Mouse (Mus musculus) MEL (cell line): ENCODE measurements around the gene Gpr26. TPM values are rescaled to one million over a fixed set of nuclear protein-coding genes. Genes with fewer than 3 reads are reported as not detected.

Experiments used
- DNase-seq: peaks from one replicate; pipeline ENCODE4 v3.0.0; 2011; ENCODE audit warnings: low read depth, low spot score
- H3K27ac ChIP-seq: 2 replicates; pipeline ENCODE4 v1.5.1; 2012; ENCODE audit warnings: low read depth, mild to moderate bottlenecking, control low read depth, low read length, moderate library complexity; ENCODE audit not compliant: control insufficient read depth
- H3K27me3 ChIP-seq, 2 experiments: fragments of 150-350 bp in 1 of 2; sonication (generic) in 1 of 2; 2 replicates each; pipeline ENCODE4 v1.6.1; 2012; ENCODE audit warnings: low read length in 2 of 2, mild to moderate bottlenecking in 2 of 2, improper control_type of control experiment in 1 of 2, moderate library complexity in 1 of 2; ENCODE audit not compliant: insufficient read depth in 2 of 2, control insufficient read depth in 1 of 2
- H3K36me3 ChIP-seq, 2 experiments: 2 replicates each; pipeline ENCODE4 v1.6.1; 2012 to 2014; ENCODE audit warnings: low read length in 2 of 2, improper control_type of control experiment in 1 of 2, inconsistent platforms in 1 of 2, mild to moderate bottlenecking in 1 of 2; ENCODE audit not compliant: insufficient read depth in 2 of 2, control insufficient read depth in 1 of 2
- H3K4me1 ChIP-seq, 2 experiments: fragments of 150-350 bp in 1 of 2; sonication (generic) in 1 of 2; 2 replicates each; pipeline ENCODE4 v1.6.1; 2012; ENCODE audit warnings: low read length in 2 of 2, improper control_type of control experiment in 1 of 2, mild to moderate bottlenecking in 1 of 2; ENCODE audit not compliant: insufficient read depth in 2 of 2, control insufficient read depth in 1 of 2
- H3K4me3 ChIP-seq, 2 experiments: fragments of 150-350 bp in 1 of 2; sonication (generic) in 1 of 2; 2 replicates each; pipeline ENCODE4 v1.5.1; 2012; ENCODE audit warnings: low read depth in 2 of 2, low read length in 2 of 2, mild to moderate bottlenecking in 2 of 2, moderate library complexity in 2 of 2, control low read depth in 1 of 2, improper control_type of control experiment in 1 of 2; ENCODE audit not compliant: control insufficient read depth in 1 of 2, insufficient read depth in 1 of 2
- H3K79me2 ChIP-seq: 2 replicates; pipeline ENCODE4 v1.6.1; 2012; ENCODE audit warnings: mild to moderate bottlenecking, low read length, moderate library complexity; ENCODE audit not compliant: control insufficient read depth, poor library complexity, insufficient read depth
- H3K9ac ChIP-seq: 2 replicates; pipeline ENCODE4 v1.6.1; 2012; ENCODE audit warnings: low read depth, mild to moderate bottlenecking, control low read depth, low read length, moderate library complexity; ENCODE audit not compliant: control insufficient read depth, poor library complexity, severe bottlenecking
- H3K9me3 ChIP-seq: fragments of 150-350 bp; sonication (generic); replicated peaks from 2 replicates; pipeline ENCODE4 v1.6.1; 2012; ENCODE audit warnings: mild to moderate bottlenecking, low read length, improper control_type of control experiment, moderate library complexity; ENCODE audit not compliant: insufficient read depth
- E2F4 ChIP-seq: IDR thresholded peaks from 2 replicates; pipeline ENCODE4 v1.6.1; 2011; ENCODE audit warnings: low read depth, low read length, improper control_type of control experiment, borderline replicate concordance
- EP300 ChIP-seq, 2 experiments: IDR thresholded peaks; 2 replicates each; pipeline ENCODE4 v1.6.1; 2011; ENCODE audit warnings: improper control_type of control experiment in 2 of 2, low read length in 2 of 2, low read depth in 1 of 2, mild to moderate bottlenecking in 1 of 2
- GATA1 ChIP-seq: IDR thresholded peaks from 2 replicates; pipeline ENCODE4 v1.6.1; 2011; ENCODE audit warnings: low read depth, low read length, improper control_type of control experiment
- HCFC1 ChIP-seq: IDR thresholded peaks from 2 replicates; pipeline ENCODE4 v1.6.1; 2012; ENCODE audit warnings: low read depth, mild to moderate bottlenecking, inconsistent platforms, low read length, improper control_type of control experiment, moderate library complexity
- KAT2A ChIP-seq: conservative IDR thresholded peaks from 2 replicates; pipeline ENCODE4 v1.6.1; 2012; ENCODE audit warnings: low read depth, low read length, improper control_type of control experiment, inconsistent platforms
- MAX ChIP-seq: IDR thresholded peaks from 2 replicates; pipeline ENCODE4 v1.6.1; 2011; ENCODE audit warnings: low read length, improper control_type of control experiment
- MEF2A ChIP-seq: IDR thresholded peaks from 2 replicates; pipeline ENCODE4 v1.6.1; 2014; ENCODE audit warnings: low read depth, mild to moderate bottlenecking, inconsistent platforms, low read length, improper control_type of control experiment; ENCODE audit not compliant: poor library complexity, insufficient replicate concordance, severe bottlenecking; ENCODE audit errors: extremely low read depth
- MXI1 ChIP-seq: IDR thresholded peaks from 2 replicates; pipeline ENCODE4 v1.6.1; 2011; ENCODE audit warnings: mild to moderate bottlenecking, low read depth, low read length, improper control_type of control experiment
- MYB ChIP-seq: IDR thresholded peaks from 2 replicates; pipeline ENCODE4 v1.6.1; 2011; ENCODE audit warnings: mild to moderate bottlenecking, low read depth, low read length, improper control_type of control experiment
- NELFE ChIP-seq: IDR thresholded peaks from 2 replicates; pipeline ENCODE4 v1.6.1; 2011; ENCODE audit warnings: low read depth, low read length, improper control_type of control experiment
- POLR2AphosphoS2 ChIP-seq: IDR thresholded peaks from 2 replicates; pipeline ENCODE4 v1.6.1; 2011; ENCODE audit warnings: low read length, improper control_type of control experiment
- POLR2AphosphoS5 ChIP-seq: IDR thresholded peaks from 2 replicates; pipeline ENCODE4 v1.6.1; 2012; ENCODE audit warnings: low read depth, borderline replicate concordance, mild to moderate bottlenecking, inconsistent platforms, low read length, moderate library complexity, mixed read lengths
- RAD21 ChIP-seq: IDR thresholded peaks from 2 replicates; pipeline ENCODE4 v1.6.1; 2011; ENCODE audit warnings: mild to moderate bottlenecking, low read depth, low read length, improper control_type of control experiment
- RCOR1 ChIP-seq: IDR thresholded peaks from 2 replicates; pipeline ENCODE4 v1.6.1; 2012; ENCODE audit warnings: low read depth, mild to moderate bottlenecking, inconsistent platforms, low read length, improper control_type of control experiment
- SIN3A ChIP-seq: IDR thresholded peaks from 2 replicates; pipeline ENCODE4 v1.6.1; 2012; ENCODE audit warnings: low read length, improper control_type of control experiment, inconsistent platforms
- SMC3 ChIP-seq: IDR thresholded peaks from 2 replicates; pipeline ENCODE4 v1.6.1; 2011; ENCODE audit warnings: low read depth, low read length, improper control_type of control experiment
- TBP ChIP-seq: IDR thresholded peaks from 2 replicates; pipeline ENCODE4 v1.8.0; 2011; ENCODE audit warnings: low read depth, low read length, improper control_type of control experiment
- TCF12 ChIP-seq: IDR thresholded peaks from 2 replicates; pipeline ENCODE4 v1.6.1; 2014; ENCODE audit warnings: low read depth, mild to moderate bottlenecking, inconsistent platforms, low read length, improper control_type of control experiment, moderate library complexity
- UBTF ChIP-seq: IDR thresholded peaks from 2 replicates; pipeline ENCODE4 v1.6.1; 2012; ENCODE audit warnings: low read depth, mild to moderate bottlenecking, inconsistent platforms, low read length, improper control_type of control experiment, moderate library complexity, borderline replicate concordance; ENCODE audit not compliant: insufficient read depth
- USF1 ChIP-seq: IDR thresholded peaks from 2 replicates; pipeline ENCODE4 v1.6.1; 2014; ENCODE audit warnings: low read depth, mild to moderate bottlenecking, inconsistent platforms, low read length, improper control_type of control experiment, moderate library complexity
- ZKSCAN1 ChIP-seq: IDR thresholded peaks from 2 replicates; pipeline ENCODE4 v1.6.1; 2012; ENCODE audit warnings: low read depth, mild to moderate bottlenecking, inconsistent platforms, low read length, improper control_type of control experiment, moderate library complexity
- ZMIZ1 ChIP-seq: IDR thresholded peaks from 2 replicates; pipeline ENCODE4 v1.6.1; 2012; ENCODE audit warnings: low read depth, mild to moderate bottlenecking, inconsistent platforms, low read length, improper control_type of control experiment, moderate library complexity
- ZNF384 ChIP-seq: IDR thresholded peaks from 2 replicates; pipeline ENCODE4 v1.6.1; 2012; ENCODE audit warnings: low read depth, mild to moderate bottlenecking, inconsistent platforms, low read length, improper control_type of control experiment
- polyA plus RNA-seq, 2 experiments: library from polyadenylated mRNA; stranded (reverse) in 1 of 2; unstranded in 1 of 2; fragments of >175 nt in 1 of 2; fragments of >200 nt in 1 of 2; gene quantifications; 2 replicates each; pipeline versions ENCODE4 v1.2.1 to v1.2.4; 2012; ENCODE audit warnings: low replicate concordance in 2 of 2, low read depth in 1 of 2; ENCODE audit not compliant: insufficient read length in 2 of 2, insufficient read depth in 1 of 2, missing spikeins in 1 of 2
- total RNA-seq: library from RNA; depleted of rRNA; stranded (reverse); fragments of 300-350 nt; gene quantifications from 2 replicates; pipeline ENCODE4 v1.2.3, GENCODE M21; 2012

Gene Gpr26
- total and polyA plus RNA-seq, 3 experiments, result not detected

DNA sequence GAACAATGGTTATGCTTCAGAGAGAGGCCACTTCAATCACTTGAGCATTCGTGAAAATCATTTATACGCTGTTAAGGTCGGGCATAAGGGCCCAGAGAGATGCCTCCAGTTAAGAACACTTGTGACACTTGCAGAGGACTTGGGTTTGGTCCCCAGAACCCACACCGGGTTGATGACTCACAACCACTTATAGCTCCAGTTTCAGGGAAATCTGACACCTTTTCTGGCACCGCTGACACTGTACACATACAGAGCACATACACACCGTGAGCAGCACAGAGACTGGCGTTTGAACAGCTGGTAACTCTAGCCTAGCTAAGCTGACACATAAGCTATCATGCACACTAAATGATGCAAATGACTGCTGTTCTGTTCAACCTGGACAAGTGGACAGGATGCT lies 42.7 kb downstream of the Gpr26 start:
- Histone ChIP-seq H3K9me3 (no peaks in the 10 kb centered on the region), H3K9ac (no peak overlapping the region), H3K36me3 (no peaks in the 10 kb centered on the region), H3K4me3 (no peak overlapping the region), H3K79me2 (no peaks in the 10 kb centered on the region), H3K27ac (no peak overlapping the region), H3K27me3 (no peaks in the 10 kb centered on the region), H3K4me1 (no peaks in the 10 kb centered on the region)
- TF ChIP-seq E2F4 (no peak), ZMIZ1 (no peak), SIN3A (no peak), RCOR1 (no peak), TCF12 (no peak), MXI1 (no peak), UBTF (no peak), KAT2A (no peak), POLR2AphosphoS5 (no peak), ZKSCAN1 (no peak), NELFE (no peak), ZNF384 (no peak), HCFC1 (no peak), POLR2AphosphoS2 (no peak), EP300 (IDR thresholded peaks at IDR 0.05; ENCODE audit: low read depth in 1 of 2, low read length in 2 of 2) (no peak), MAX (no peak), SMC3 (no peak)
- DNase-seq, result no peak

GRCm38 (mm10) chr7:132012969-132013679 lies 46.9 kb downstream of the Gpr26 start:
- no peak overlapping the region for H3K9ac ChIP-seq
- no peaks in the 10 kb centered on the region for H3K27me3 ChIP-seq
- TF ChIP-seq NELFE (no peak), MYB (no peak), USF1 (no peak), ZNF384 (no peak), TCF12 (no peak), MEF2A (no peak), ZMIZ1 (no peak), GATA1 (no peak), RAD21 (no peak), POLR2AphosphoS2 (no peak), TBP (no peak), SIN3A (no peak), RCOR1 (no peak)
- no peaks in the 10 kb centered on the region for H3K4me1 ChIP-seq
- H3K4me3 ChIP-seq, result no peak overlapping the region
- no peaks in the 10 kb centered on the region for H3K36me3 ChIP-seq
- H3K9me3 ChIP-seq, result no peaks in the 10 kb centered on the region
- DNase-seq, result no peak
- H3K79me2 ChIP-seq, result no peaks in the 10 kb centered on the region
- H3K27ac ChIP-seq, result no peak overlapping the region
